Mouse (Mus musculus) kidney, adult 2 months (tissue): ENCODE measurements at regions not wholly inside any gene's neighbourhood (a gene's known extent, or its start where the extent isn't known, plus 50 kb on each side); places are given as distances from the start of the nearest gene placed in this dataset.

Experiments
- CTCF ChIP-seq: fragments of 200-500 bp; conservative IDR thresholded peaks from 2 replicates; pipeline ENCODE4 v1.5.1; 2011; ENCODE audit warnings: low read depth, mild to moderate bottlenecking, control low read depth, low read length, moderate library complexity, mixed read lengths; ENCODE audit not compliant: insufficient read depth, insufficient read length
- POLR2A ChIP-seq: fragments of 200-500 bp; IDR thresholded peaks from one replicate; pipeline ENCODE4 v1.6.1; 2011; ENCODE audit warnings: low read depth, low read length, control low read depth

DNA sequence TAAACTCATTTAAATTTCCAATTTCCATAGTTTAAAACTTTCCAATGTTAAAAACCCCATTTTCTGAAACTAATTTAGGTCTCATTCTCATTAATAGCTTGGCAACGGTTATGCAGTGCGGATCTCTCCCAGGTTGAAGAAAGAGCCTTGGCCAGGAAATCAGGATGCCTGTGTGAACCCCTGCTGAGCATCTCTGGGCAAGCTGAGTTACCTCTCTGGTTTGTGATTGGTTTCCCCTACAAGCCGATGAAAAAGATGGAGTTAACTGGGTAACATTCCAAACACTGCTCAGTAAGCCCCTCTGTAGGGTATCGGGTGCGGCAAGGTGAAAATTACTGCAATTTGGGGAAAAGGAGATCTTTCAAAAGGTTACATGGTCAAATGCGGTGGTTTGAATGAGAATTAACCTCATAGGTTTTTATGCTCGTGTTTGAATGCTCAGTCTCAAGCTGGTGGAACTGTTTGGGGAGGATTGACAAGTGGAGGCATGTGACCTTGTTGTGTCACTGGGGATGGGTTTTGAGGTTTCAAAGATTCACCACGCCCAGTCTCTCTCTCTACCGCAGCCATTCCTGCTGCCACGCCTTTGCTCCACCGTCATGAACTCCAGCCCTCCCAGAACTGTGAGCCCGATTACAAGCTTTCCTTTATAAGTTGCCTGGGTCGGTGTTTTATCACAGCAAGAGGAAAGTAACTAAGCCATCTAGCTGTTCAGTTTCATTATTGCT lies 164.6 kb upstream of the Tle3 start:
- TF ChIP-seq POLR2A, result no peak
- no peak for TF ChIP-seq CTCF
